Mouse (Mus musculus) neural tube, embryonic 10.5 days (tissue): ENCODE data around the gene Hist1h3f.
"Not testable (repeated sequence)": the region's sequence is repeated elsewhere in the genome, so short reads cannot be mapped to it uniquely, and the experiment has no call there.

ENCODE experiments used
- DNase-seq: peaks from one replicate; pipeline ENCODE4 v3.0.0-alpha.2; 2017; ENCODE audit warnings: low spot score; ENCODE audit errors: extremely low spot score

Hist1h3f gene

DNA sequence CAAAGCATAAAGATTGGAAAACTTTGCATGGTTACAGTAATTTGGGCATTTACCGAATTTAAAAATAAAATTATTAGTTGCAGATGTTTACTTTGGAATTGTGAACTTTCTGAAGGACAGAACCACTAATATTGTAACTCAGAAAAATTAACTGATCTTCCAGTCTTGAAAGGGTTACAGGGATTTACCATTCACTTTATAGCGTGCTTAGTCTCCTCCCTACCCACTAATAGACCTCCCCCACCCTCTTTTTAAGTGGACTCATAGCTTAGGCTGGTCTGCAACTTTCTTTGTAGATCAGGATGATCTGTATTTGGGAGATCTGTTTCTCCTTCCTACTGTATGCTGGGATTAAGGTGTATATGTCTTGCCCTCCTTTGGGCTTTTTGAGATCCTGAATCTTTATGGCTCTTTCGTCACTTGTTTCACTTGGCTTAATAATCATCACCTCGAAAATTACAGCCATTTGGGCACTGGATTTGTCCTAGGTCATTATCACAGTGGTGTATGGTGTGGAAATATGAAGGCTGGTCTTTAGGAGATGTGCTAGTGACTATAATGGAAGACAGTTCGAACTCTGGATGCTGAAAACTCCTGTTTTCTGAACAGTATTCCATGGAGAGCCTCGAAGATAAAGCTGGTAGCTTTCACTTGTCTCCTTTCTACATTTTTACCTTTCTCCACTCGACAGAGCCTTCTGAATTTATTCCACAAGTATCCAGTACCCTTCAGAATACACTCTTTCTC lies 7.6 kb upstream of the Hist1h3f start:
- DNase-seq = no peak

- DNase-seq = no peak
Observed at GRCm38 (mm10) chr13:23537006-23537710, 6.7 kb upstream of the Hist1h3f start.

DNA sequence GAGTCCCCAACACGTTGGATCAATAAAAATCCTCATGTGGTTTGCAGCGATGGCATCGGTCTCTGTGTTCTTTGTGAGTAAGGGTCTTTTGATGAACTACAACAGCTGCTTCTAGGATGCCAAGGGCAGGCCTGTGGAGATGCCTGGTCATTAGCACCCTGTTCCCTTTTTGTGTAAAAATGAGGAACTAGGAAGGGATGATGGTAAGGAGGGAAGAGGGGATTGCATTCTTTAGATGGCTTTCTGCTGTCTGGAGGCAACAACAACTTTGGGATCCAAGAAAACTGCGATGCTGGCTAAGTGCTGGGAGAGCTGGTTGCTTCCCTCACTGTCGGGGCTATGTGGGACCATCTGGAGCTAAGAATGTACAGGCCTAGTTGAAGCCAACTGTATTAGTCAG lies 5.6 kb upstream of the Hist1h3f start:
- DNase-seq = no peak

- DNase-seq = not testable (repeated sequence)
Observed at GRCm38 (mm10) chr13:23539821-23540220, 4.0 kb upstream of the Hist1h3f start.

- no peak for DNase-seq
Observed at GRCm38 (mm10) chr13:23541497-23541896, 2.4 kb upstream of the Hist1h3f start.

DNA sequence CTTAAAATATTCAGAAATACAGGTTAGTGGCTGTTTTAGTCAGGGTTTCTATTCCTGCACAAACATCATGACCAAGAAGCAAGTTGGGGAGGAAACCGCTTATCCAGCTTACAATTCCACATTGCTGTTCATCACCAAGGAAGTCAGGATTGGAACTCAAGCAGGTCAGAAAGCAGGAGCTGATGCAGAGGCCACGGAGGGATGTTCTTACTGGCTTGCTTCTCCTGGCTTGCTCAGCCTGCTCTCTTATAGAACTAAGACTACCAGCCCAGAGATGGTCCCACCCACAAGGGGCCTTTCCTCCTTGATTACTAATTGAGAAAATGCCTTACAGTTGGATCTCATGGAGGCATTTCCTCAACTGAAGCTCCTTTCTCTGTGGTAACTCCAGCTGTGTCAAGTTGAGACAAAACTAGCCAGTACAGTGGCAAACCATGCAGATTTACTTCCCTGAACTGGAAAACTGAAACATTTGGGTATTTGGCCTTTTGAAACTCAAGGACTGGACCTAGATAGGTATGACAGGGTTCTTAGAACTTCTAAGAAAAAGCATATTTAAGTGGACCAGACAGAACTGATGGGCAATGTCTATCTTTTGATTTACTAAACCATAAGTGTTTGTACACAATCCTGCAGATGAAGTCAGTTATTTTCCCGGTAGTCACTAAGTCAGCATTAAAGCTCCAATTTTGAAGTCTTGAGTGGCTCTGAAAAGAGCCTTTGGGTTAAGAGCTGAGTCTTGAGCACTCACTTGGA lies 1.4 kb upstream of the Hist1h3f start:
- DNase-seq = not testable (repeated sequence)

DNA sequence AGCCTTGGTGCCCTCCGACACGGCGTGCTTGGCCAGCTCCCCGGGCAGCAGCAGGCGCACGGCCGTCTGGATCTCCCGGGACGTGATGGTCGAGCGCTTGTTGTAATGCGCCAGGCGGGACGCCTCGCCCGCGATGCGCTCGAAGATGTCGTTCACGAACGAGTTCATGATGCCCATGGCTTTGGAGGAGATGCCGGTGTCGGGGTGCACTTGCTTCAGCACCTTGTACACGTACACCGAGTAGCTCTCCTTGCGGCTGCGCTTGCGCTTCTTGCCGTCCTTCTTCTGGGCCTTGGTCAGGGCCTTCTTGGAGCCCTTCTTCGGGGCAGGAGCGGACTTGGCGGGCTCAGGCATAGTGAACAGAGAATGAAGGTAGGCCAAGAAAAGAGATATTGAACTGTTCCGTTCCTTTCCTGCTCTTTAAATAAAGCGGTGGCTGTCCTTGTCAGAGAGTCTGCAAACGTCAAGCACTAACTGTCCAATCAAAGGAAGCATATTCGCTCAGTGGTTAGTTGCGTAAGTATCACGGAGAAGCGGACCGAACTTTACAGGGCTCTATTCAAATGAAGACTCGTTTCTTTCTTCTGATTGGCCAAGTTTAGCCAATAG lies 749 bp upstream of the Hist1h3f start, which contains the start of gene Hist1h2bh:
Hist1h2bh (minus strand) TSS at position 394 of the 609 bp plus-strand sequence.
- peak; percentile 83 for DNase-seq

- DNase-seq = not testable (repeated sequence)
Observed at GRCm38 (mm10) chr13:23544787-23545120, 902 bp downstream of the Hist1h3f start.

DNA sequence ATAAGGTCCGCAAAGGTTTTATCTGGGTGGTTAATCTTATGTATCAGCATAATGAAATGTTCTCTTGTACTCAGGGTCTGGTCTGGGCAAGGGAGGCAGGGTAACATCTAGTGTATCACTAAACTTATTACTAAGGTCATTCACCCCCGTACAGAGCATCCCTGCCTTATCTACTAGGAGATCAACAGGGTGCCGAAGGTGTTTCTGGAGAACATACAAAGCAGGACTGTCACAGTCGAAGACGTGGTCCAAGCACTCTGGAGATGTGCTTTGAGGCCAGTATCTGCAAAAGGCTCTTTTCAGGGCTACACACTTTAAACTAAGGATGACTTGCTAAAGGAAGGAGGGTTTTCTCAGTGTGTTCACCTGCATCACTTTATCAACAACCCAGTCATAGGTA lies 2.8 kb downstream of the Hist1h3f start:
- no peak for DNase-seq

- DNase-seq = no peak
Observed at GRCm38 (mm10) chr13:23550761-23551145, 6.9 kb downstream of the Hist1h3f start.

GRCm38 (mm10) chr13:23551146-23551834 lies 7.4 kb downstream of the Hist1h3f start, which contains the start of gene Hist1h4f:
Gene Hist1h4f, minus strand, starts transcription at chr13:23551648.
- peak; percentile 94 for DNase-seq

- no peak for DNase-seq
Observed at GRCm38 (mm10) chr13:23551931-23552914, 8.4 kb downstream of the Hist1h3f start.

DNA sequence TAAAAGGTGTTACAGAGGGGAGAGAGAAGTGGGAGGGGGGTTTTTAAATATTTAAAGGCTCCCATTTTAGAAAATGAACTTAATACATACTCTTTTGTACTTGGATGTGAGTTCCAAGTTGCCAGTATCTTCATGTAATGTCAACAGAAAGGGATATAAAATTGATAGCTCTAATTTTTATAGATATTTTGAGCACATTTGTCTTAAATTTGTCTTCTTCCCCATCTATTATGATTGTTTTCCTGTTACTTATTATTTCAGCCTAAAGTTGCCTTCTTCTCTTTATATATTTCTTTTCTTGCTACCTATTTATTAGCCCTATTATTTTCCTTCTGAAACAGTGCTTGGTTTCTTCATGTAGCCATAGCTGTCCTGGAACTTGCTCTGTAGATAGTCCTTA lies 9.1 kb downstream of the Hist1h3f start, which contains the start of gene Hist1h1d:
Hist1h1d (plus strand) TSS at position 301 of the 400 bp plus-strand sequence.
- DNase-seq = no peak

DNA sequence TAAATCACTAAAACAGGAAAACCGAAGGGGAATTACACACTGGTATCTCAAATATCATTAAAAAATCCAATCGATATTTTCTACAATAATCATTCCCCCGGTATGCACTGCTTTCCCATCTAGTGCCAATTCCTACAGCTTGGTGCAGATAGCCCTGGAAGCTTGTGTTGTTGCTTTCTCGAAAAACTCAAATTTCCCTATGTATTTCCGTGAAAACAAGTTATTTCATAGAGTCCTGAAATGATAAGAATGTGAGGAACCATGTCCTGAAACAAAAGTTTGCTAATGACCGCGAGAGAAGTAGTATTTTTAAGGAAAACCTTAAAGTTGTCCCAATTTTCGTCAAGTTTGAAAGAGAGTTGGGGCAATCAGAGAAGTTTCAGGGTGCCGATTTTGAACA lies 10.5 kb downstream of the Hist1h3f start:
- no peak for DNase-seq

GRCm38 (mm10) chr13:23554925-23555838 lies 11.3 kb downstream of the Hist1h3f start:
- DNase-seq = peak; percentile 87

- DNase-seq = peak; percentile 77
Observed at GRCm38 (mm10) chr13:23555839-23556416, 12.1 kb downstream of the Hist1h3f start.

DNA sequence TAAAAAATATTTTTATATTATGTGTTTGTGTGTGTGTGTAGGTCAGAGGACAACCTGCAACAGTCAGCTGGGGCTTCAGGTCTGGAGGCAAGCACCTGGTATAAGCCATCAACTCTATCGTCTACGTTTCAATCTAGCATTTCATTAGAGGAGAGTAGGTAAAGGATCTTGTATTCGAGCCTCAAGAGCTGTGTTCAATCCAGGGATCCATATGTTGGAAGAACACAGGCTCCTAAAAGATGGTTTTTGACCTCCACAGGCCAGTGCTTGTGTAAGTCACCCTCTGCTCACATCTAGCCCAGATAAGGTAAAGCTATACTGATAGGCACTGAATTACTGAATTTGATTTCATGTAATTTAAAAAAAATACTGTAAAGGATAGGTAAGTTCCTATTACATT lies 13.1 kb downstream of the Hist1h3f start:
- no peak for DNase-seq

DNA sequence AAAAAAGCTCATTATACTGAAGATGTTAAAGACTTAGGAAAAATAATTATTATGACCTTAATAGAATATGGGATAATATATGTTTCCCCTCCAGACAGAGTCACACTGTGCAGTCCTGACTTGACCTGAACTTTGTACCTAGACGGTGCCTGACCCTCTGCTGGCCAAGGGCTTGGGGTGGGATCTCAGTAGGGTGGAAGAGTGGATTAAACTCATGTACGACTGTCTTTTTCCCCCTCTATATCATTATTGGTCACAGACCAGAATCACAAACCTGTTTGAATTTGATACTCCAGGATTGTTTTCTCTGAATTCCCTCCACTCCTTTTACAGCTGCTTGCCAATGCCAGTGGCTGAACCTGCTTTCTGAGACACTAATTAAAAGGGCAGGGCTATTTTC lies 16.8 kb downstream of the Hist1h3f start:
- DNase-seq = not testable (repeated sequence)
